Mouse (Mus musculus): ENCODE results near the gene Rsph9.

The Rsph9 gene

DNA sequence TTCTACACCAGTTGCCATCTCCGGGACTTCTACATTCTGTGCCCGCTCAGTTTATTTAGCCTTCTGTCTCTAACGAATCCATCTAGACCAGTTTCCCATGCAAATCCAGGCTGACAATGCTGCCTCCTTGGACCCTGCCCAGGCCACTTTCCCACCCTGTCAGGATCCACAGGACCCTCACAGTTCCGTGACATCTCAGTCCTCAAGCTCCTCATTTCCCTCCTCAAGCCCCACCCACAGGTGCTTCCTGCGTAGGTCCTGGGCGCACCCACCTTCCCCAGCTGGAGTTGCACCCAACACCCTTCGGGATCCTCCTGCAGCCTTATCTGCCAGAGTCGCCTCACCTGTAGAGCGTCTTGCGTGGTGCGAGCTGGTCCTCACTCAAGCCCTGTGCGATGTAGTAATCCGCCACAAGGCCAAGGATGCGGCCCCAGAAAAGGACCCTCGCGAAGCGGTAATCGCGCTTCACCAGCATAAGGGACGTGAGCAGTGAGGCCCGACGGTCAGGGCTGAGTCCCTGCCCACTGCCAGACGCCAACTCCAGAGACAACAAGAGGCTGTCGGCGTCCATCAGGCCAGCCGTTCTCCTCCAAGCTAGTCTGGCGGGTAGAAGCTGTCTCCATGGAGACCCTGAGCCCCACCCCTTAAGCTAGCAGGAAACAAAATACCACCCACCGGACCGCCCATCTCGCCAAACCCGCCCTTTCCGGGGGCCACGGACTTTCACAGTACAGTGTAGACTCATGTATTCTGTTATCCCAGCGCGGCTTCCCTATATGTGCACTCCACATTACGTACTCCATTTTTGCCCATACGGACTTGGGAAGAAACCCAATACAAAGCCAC is at the start of gene Rsph9:
Rsph9 (minus strand) TSS at position 639 of the 846 bp plus-strand sequence.
- peak; percentile 66 to 74 for DNase-seq (ENCODE audit: low spot score in 2 of 2)

DNA sequence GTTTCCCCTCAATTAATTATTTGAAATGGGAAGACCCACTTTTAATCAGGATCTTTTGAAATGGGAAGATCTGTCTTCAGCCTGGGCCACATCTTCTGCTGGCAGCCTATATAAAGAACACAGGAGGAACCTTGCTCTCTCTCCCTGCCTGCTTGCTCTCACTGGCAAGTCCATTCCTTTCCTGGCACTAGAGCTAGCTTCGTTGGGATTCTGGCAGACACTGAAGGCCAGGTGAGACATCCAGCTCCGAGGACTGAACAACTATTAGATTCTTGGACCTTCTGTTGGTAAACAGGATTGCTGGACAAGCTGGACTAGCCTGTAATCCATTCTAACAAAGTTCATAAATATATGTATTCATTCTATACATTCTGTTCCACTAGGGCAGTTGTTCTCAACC is 44.8 kb upstream of the Rsph9 start:
- no peak for DNase-seq (ENCODE audit: low spot score in 2 of 2)

DNA sequence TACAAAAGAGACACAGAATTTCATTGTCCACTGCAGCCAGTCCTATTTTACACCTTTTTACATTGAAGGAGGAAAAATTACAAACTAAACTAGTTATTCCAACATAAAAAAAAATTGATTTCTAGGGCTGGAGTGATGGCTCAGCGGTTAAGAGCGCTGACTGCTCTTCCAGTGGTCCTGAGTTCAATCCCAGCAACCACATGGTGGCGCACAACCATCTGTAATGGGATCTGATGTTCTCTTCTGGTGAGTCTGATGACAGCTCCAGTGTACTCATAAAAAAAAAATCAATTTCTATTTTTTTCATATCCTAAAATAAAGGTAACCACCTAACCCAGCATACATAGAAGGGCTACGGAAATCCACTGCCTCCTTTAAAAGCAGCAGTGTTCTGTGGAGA is 38.3 kb upstream of the Rsph9 start:
- DNase-seq (ENCODE audit: low spot score in 2 of 2): no peak

DNA sequence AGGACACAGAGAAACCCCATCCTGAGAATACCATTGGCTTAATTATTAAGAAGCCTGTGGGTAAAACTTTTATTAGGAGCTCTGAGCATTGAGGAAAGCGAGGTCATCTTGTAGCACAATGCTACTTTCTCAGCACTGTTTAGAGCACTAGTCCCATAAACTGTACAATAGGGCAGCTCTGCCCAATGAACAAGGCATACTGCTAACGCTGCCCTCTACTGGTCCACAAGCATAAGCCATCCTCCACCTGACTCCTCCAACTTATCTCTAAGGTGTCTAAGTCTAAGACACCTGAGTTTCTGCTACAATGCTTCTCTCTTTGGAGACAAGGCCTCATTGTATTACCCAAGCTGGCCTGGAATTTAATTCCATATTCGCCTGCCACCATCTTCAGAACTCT is 26.5 kb upstream of the Rsph9 start:
- no peak for DNase-seq (ENCODE audit: low spot score in 2 of 2)

DNA sequence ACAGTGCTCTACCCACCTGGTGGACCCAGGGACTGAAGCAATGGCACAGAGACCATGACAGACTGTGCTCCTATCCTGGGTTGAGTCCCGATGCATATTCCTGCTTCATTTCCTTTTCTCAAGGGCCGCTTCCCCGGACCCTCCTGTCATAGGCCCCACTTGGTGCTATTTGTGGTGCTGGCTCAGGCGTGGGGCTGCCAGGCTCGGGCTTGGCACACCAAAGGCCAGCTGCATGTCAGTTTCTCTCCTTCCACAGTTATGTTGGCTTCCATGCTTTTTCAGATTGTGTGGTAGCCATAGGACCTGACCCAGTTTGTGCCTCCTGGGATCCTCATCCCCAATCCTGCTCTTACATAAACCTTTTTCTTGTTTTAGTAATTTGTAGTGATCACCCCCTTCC is 24.8 kb upstream of the Rsph9 start:
- DNase-seq (ENCODE audit: low spot score in 2 of 2): no peak

DNA sequence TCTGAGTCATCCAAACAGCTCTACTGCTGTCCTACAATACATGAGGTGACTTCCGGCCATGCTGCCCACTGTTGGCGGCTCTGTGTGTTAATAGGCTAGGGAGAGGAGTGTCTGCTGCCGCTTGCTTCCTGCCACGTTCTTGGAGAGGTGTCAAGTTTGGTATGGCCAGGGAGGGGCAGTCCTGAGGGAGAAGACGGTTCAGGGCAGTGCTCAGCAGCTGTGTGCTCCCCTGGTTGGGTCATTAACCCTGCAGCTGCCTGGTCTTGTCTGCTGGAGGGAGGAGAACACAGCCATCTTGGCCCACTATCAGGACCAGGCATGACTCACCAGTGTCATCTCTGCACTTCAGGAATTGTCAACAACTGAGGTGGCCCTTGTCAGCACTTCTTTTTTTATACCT is 24.3 kb upstream of the Rsph9 start:
- no peak for DNase-seq (ENCODE audit: low spot score in 2 of 2)

DNA sequence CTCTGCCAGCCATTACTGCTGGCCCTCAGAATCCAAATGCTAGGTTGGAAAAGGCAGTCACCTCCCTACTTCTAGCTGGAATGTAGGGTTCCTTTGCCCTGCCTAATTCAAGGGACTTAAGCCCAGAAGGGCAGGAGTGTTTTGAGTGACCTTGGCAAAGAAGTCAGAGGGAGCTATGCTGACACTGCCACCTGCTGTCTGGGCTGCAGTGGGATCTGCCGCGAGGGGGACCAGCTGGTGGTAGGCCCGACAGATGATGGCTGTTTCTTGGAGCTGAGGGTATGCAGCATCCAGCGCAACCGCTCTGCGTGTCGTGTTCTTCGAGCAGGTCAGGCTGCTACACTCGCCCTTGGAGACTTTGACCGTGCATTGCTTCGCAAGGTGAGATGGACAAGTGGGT is 23.0 kb upstream of the Rsph9 start:
- DNase-seq (ENCODE audit: low spot score in 2 of 2): no peak

DNA sequence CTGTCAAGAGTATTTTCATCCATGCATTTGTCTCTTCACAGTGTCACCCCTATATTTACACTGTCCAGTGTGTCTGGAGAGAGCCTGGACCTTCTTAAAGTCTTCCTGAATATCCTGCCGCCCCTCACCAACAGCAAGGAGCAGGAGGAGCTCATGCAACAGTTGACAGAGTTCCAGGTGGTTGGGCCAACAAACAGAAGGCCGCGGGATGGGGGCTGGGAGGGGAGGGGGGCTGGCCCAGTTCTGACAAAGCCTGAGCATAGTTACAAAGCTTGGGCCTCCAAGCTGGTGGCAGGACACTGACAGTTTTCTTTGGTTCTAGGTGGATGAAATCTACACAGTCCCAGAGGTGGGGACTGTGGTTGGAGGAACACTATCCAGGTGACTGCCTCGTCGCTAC is 22.3 kb upstream of the Rsph9 start:
- no peak for DNase-seq (ENCODE audit: low spot score in 2 of 2)

DNA sequence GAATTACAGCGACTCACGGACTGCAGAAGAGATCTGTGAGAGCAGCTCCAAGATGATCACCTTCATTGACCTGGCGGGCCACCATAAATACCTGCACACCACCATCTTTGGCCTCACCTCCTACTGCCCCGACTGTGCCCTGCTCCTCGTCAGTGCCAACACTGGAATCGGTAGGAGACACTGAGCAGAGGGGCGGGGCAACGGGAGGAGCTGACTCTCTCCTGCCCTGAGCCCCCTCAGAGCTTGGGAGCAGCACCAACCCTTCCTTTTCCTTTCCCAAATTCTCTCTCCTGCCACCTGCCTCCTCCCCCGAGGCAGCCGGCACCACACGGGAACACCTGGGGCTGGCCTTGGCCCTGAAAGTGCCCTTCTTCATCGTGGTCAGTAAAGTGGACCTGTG is 21.4 kb upstream of the Rsph9 start:
- DNase-seq (ENCODE audit: low spot score in 2 of 2): no peak

DNA sequence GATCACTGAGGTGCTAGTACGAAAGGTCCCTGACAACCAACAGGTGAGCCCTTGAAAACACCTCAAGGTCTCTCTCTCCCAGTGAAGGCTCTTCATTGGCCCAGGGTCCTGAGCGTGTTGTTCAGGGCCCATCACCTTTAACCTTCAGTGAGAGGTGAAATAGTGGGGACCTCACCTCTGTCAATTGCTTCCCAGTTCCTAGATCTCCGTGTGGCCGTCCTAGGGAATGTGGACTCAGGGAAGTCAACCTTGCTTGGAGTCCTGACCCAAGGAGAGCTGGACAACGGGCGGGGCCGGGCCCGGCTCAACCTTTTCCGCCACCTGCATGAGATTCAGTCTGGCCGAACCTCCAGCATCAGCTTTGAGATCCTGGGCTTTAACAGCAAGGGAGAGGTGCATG is 20.8 kb upstream of the Rsph9 start:
- DNase-seq (ENCODE audit: low spot score in 2 of 2): no peak

DNA sequence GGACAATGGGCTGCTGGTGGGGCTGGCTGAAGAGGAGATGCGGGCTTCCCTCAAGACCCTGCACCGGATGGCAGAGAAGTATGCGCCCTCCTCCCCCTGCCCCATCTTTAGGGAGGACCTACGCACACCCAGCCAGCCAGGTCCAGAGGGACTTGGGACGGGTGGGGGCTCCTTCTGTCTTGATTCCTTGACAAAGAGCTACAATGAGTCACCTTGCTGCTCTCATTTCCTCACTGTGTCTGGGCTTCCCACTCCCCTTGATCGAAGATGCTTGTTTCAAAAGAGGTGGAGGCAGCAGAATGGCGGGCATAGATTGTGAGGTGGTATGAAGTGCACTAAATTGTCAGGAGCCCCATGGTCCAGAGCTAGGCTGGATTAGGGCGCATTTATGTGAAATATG is 20.3 kb upstream of the Rsph9 start:
- no peak for DNase-seq (ENCODE audit: low spot score in 2 of 2)

DNA sequence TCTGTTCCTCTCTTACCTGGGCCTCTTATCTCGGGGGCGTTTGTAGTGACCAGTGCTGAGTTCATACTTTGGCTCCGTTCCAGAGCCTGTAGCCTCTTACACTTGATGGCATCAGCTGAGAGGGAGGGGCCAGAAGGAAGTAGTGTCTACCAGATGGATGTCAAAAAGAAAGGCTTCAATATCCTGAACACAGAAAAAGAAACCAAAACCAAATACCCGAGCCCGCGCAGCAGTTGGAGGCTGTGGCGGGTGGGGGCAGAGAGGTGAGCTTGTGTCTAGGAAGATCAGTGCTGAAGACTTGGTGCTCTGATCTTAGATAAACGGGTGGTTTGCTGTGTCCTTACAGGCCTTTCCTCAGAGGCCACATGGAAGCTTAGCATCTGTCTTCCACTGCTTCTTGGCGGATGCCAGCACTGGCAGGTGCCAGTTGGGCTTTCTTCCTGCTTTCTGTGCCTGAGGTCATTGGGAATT is 19.0 kb upstream of the Rsph9 start:
- DNase-seq (ENCODE audit: low spot score in 2 of 2): no peak

DNA sequence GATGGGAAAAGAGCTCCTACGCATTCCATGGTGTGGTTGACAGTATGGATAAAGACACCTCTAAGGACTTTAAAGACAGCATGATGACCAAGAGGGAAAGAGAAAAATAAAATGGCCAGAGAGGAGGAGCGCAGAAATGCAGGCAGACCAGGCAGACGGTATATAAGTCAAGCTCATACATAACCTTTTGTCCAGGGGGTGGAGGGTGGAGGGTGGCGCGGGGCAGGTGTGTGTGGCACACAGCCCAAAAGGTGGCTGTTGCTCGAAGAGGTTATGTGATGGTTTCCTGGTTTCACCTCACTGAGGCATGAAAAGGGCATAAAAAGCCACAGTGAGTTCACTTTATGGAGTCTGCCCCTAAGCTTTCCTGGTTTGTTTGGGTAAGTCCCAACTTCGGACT is 18.5 kb upstream of the Rsph9 start:
- no peak for DNase-seq (ENCODE audit: low spot score in 2 of 2)

DNA sequence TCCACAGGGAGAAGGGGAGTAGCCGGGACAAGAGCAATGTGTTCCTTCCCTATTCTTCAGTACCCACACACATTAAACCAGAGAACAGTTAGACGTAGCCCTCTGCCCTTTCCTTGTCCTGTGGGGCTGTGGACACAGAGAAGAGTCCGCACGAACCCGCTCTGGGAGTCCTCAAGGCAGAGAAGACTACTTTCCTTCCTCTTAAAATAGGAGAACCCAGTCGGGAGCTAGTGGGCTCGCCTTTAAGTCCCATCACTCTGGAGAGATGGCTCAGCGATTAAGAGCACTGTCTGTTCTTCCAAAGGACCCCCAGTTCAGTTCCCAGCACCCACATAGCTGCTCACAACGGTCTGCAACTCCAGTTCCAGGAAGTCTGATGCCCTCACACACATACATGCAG is 17.7 kb upstream of the Rsph9 start:
- no peak for DNase-seq (ENCODE audit: low spot score in 2 of 2)

DNA sequence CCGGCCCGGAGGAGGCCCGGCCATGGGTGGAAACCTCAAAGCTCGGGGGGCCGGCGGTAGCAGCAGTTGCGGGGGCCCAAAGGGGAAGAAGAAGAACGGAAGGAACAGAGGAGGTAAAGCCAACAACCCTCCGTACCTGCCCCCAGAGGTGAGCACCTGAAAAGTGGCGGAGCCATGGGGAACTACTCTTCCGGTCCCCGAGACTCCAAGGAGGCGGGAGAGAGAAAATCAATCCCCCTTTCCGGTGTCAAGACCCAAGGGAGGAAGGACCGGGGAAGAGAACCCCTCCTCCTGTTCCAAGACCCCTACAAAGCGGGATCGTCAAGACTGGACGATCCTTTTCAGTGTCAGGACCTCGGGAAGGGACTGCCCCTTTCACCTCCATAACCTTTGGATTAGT is 17.2 kb upstream of the Rsph9 start:
- DNase-seq (ENCODE audit: low spot score in 2 of 2): no peak

DNA sequence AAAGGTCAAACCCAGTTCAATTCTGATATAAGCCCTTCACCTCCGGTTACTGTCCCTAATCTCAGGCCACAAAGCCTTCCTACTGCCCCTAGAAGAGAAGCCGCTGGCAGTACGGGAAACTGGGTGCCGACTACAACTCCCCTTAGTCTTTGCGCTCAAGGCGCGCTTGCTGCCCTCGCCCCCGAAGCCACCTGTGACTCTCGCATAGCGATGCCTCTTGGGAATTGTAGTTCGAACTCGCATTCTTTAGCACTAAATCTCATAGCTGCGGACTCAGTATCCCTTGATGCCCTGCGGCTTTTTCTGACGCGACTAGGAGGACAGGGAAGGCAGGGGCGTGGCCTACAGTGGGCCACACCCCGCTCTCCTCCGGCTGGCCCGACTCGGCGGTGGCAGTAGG is 16.7 kb upstream of the Rsph9 start, which contains the start of gene Gtpbp2:
Gtpbp2 (plus strand) TSS at position 347 of the 400 bp plus-strand sequence.
- DNase-seq (ENCODE audit: low spot score in 2 of 2): peak; percentile 92 to 98

DNA sequence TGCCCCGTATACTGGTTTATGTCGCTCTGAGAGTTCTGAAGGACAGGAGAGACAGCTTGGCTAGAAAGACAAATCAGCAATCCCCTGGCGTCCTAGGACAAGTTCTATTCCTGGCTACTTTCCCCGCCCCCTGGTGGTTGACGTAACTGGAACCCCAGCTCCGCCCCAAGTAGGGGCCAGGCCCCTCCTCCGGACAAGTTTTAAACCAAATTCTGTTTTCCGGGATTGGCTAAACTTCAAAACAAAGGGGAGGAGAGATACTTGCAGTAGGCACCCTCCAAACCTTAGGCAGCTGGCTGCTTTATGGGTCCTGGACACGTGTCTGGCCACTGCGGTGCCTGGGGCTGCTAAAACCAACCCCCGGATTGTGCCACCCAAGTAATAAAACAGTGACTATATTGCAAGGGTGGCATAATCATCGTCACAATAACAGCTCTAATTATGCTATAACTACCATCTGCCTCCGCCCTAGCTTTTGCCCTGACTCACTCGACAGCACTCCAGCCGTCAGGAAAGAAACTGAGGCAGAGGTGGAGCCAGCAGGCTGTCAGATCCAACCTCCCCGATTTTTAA is 16.2 kb upstream of the Rsph9 start:
- DNase-seq (ENCODE audit: low spot score in 2 of 2): peak; percentile 79 to 83

DNA sequence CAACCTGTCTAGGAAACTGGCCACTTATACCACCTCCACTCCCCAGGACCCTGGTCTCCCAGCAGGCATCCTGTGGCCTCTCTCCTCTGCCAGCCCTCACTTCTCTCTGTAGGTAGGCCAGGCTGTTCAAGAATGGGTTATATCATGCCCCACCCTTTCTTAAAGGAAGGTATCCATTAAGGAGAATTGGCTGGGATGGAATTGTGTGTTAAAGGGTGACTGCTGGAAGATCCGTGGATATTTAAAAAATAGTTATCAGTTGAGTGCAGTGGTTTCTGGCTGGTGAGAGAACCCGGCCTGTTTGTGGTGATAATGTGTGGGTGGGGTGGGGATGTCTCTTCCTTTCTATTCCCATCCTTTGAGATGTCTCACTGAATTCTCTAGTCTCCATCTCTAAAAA is 15.2 kb upstream of the Rsph9 start:
- DNase-seq (ENCODE audit: low spot score in 2 of 2): no peak

DNA sequence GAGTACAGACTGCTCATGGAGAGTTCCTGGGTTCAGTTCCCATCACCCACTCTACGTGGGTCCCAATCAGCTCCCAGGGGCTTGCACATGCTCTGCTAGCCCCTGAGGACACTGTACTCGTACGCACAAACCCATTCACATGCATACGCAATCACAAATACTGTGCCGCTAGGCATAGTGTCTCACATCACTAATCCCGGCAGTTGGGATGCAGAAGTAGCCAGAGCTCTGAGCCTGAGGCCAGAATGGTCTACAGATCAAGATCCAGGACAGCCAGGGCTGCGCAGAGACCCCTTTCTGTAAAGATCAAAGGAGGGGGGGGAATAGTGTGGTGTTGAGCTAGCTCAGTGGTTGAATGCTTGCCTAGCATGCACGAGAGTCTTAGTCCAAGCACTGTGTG is 13.1 kb upstream of the Rsph9 start:
- DNase-seq (ENCODE audit: low spot score in 2 of 2): no peak

DNA sequence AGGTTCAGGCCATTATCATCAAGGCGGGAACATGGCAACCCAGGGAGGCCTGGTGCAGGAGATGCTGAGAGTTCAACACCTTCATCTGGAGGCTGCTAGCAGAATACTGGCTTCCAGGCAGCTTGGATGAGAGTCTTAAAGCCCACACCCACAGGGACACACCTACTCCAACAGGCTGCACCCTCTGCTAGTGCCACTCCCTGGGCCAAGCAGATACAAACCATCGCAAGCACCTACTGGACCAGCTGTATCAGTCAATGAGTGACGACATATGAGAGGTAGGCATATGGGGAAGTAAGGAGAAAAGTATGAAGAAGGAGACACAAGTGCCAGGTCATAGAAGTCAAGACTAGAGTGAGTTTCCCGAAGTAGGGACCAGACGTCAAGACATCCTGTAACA is 12.7 kb upstream of the Rsph9 start:
- no peak for DNase-seq (ENCODE audit: low spot score in 2 of 2)

DNA sequence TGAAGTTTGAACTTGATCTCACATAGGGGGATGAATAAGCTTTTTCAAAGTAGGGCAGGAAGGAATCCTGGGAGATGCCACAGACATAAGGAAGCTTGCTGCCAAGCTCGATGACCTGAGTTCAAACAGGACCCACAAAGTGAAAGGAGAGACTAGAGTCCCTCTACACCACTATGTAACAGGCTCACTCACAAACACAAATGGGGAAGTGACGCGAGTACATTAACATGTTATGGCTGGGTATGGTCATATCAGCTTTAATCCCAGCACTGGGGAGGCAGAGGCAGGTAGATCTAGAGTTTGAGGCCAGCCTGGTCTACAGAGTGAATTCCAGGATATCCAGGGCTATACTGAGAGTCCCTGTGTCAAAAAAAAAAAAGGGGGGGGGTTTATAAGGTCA is 10.3 kb upstream of the Rsph9 start:
- DNase-seq (ENCODE audit: low spot score in 2 of 2): no peak

DNA sequence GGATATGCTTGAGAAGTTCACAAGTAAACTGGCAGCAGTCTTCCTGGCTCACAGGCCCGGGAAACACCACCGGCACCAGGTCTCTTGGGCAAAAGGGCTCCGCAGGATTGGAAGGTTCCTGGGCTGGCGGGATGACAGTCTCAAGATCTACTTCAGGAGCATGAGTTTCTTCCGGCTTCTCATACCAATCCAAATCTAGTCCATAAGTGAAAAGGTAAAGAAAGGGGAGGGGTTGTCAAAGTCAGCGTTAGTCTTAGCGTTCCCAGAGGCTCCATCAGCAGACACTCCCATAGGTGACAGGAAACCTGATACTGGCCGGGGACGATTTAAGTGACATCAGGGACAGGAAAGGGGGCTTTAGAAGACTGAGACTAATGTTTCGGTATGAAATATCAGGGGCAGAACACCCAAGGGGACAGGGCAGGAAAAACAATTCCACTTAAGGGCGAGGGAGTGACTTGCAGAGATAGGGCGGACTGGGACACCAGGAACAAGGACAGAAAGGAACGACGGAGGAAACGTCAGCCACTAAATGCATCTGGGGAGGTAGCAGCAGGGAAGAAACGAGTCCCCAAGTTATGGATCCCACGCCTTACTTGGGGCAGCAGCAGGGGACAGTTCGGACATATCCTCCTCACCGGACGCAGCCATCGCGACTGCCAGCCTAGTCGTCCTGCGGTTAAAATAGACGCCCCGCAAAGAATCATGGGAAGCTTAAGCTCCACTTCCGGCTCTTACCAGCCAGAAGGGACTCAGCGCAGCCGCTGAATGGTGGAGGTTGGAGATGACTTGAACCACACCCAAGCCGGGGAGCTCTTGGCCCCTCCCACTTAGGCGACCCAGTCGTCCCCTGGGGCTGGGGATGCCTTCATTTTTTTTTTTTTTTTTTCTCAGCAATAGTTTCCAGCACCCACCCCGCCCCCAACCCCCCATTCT is 9.1 kb upstream of the Rsph9 start, which contains the start of gene Mad2l1bp:
Mad2l1bp (minus strand) TSS at position 707 of the 936 bp plus-strand sequence.
- DNase-seq (ENCODE audit: low spot score in 2 of 2): peak; percentile 80 to 84
